Mouse (Mus musculus) left cerebral cortex, postnatal 25 days (tissue): ENCODE results near the gene Rnf43. TPM values are rescaled to one million over a fixed set of nuclear protein-coding genes. Genes with fewer than 3 reads are reported as not detected.

Experiments
- DNase-seq, 2 experiments: peaks; one replicate each; pipeline ENCODE4 v3.0.0; 2022; ENCODE audit warnings: low spot score in 2 of 2, mixed read lengths in 1 of 2
- intact Hi-C: fragments of 180-260 bp; cut with DNase I; formaldehyde crosslinking; loops from one replicate; pipeline ENCODE4 v1.15.1; 2025
- total RNA-seq, 2 experiments: library from RNA; stranded (reverse); gene quantifications; 2 replicates each; pipeline ENCODE4 v1.2.3; 2021

The Rnf43 gene
- total RNA-seq, 2 experiments from 2014 or later, result 1.9 to 2.7 TPM

DNA sequence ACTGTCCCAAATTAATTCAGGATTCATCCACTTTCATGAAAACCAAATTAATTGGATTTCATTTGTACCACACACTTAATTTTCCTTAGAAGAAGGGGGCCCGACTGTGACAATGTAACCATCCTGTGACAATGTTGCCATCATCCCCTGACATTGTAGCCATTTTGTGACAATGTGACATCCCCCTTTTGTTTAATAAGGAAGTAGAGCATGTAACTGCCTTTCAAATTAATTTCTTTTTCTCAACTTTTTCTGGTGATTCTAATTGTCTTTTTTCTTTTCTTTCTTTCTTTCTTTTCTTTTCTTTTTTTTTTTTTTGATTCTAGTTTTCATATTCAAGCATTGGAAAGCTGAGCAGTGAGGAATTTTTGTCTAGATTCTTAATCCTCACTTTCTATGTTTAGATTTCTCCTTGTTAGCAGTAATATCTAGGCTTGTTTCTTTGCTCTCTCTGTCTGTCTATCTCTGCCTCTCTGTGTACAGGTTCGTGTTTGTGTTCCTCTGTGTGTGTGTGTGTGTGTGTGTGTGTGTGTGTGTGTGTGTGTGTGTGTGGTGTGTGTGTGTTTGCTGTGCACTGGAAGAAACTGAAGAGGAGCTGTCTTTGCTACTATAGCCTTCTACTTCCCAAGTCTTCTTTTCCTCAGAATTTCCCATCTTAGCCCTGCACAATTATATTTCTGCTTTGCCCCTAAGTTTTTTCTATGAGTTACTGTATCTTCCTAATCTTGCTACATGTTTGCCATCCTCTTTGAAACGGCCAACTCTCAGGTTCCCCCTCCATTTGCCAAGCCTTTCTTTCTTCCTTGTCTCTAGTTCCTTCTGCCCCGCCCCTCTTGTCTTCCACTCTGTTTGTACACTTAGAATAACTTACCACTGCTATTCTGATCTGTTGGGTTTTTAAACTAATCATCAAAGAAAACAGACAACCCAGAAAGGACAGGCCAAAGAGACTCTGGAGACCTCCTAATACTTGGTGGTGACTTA lies 4.9 kb downstream of the Rnf43 start:
- DNase-seq, result no peak
- intact Hi-C loops, result loop anchor here (10.0 kb wide), 1 partner anchor 287 kb away; no protein-coding TSS in a partner anchor

DNA sequence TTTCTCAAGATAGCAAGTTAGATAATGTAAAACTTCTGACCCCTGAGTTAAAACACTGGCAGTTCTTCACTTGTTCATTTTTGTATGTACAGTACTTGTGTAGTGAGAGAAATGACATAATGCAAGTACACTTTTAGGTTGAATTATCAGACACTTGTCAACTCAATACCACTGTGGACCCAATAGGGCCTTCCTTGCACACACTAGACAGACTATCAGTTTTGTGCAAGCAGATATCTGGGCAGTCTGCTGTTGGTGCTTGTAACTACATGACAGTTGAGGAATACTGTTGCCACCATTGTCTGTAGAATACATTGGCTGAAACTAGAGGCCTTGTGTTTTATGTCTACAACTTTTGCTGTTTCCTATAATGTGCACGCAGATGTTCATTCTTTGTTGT lies 10.8 kb downstream of the Rnf43 start:
- intact Hi-C loops, result no loop called here
- no peak for DNase-seq

- no peak for DNase-seq
- intact Hi-C loops, result no loop called here
These were observed 13.1 kb downstream of the Rnf43 start for GRCm38 (mm10) chr11:87675606-87676005.

DNA sequence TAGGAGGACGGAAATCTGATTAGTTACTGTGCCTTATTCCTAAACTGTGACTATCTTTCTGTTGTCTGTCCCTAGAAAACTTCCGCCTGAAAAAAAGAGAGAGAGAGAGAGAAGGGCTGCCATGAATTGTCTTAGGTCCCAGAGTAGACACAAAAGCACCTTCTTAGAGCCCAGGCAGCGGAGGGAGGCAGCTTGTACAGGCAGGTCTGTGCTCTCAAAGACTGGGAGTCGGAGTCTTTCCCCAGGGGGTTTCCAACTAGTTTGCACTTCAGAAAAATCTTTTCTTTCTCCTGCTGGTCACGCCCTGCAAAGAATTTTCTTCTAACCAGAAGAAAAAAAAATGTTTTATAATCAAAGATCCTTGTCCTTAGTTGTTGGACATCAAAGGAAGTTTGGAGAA lies 15.2 kb downstream of the Rnf43 start:
- intact Hi-C loops, result no loop called here
- DNase-seq, result no peak

- DNase-seq, result no peak
- intact Hi-C loops, result no loop called here
These were observed 16.0 kb downstream of the Rnf43 start for GRCm38 (mm10) chr11:87678545-87678944.

GRCm38 (mm10) chr11:87678976-87679375 lies 16.5 kb downstream of the Rnf43 start:
- DNase-seq, result no peak
- intact Hi-C loops, result no loop called here

- no peak for DNase-seq
- intact Hi-C loops, result no loop called here
These were observed 18.3 kb downstream of the Rnf43 start for GRCm38 (mm10) chr11:87680786-87681185.

DNA sequence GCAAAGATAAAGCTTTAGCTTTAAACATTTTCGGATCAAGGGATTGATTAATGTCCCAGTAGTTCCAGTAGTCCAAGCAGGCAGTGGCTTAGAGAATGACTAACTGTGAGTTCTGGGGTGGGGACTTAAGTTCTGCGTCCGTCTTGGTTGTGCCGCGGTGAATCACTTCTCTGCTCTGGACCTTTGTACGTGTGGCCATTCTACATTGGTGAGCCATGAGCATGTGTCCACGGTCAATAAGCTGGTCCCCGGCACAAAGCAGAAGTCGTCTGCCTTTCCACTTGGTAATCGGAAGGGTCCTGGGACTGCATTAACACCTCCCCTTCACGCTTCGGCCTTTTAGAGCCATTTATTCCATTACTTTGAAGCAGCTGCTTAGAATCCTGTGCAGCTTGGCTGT lies 19.6 kb downstream of the Rnf43 start:
- intact Hi-C loops, result no loop called here

GRCm38 (mm10) chr11:87682838-87683571 lies 20.5 kb downstream of the Rnf43 start:
- intact Hi-C loops, result no loop called here
- no peak for DNase-seq

More for the DNA sequence above, 19.6 kb downstream of the Rnf43 start:
- no peak for DNase-seq

DNA sequence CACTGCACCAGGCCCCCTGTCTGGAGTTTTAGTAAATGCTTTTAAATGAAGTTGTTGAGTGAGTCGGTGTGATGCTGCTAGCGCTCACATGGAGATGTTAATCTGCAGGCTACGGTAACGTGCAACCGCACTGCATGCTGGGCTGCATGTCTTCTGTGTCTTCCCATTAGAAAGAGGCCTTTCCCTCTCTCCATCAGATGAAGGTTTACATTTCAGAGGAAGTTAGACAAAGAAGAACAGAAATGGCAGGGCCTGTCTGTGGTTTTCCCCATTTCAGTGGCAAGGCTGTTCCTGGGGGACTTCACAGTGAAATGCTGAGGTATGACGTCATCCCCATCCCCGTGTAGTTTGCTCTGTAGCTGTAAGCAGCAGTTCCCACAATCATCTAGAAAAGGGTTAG lies 23.9 kb downstream of the Rnf43 start:
- intact Hi-C loops, result no loop called here
- no peak for DNase-seq

- peak in 1 of 2 experiments; percentile 18 for DNase-seq
- intact Hi-C loops, result no loop called here
These were observed 25.0 kb downstream of the Rnf43 start for GRCm38 (mm10) chr11:87687246-87688225.

DNA sequence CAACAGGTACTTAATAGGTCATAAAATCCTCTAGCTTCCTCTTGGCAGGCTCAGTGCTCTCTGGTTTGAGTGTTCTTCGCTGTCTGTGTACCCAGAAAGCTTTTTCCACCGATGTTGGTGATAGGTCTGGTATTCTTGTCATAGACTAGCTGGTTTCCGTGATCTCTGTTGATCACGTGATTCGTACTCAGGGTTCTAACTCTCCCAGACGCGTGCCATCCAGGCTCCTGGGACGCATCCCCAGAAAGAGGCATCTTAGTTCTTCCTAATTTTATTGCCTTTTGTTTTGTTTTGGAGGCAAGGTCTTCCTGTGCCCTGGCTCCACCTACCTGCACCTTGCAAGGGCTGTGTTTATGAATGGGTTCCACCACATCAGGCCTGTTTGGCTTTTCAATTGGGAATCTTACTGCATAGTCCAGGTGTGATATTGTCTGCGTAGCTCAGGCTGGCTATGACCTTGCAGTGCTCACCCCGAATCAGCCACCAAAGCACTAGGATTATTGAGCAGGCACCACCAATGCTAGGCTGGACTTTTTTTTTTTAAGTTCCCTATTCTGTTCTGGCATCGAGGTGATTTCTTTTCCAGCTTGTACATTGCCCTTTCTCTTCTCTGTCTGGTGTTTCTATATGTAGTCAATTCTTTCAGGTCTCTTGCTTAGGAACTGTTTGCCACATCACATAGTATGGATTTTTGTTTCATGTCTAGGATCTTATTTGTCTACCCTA lies 26.1 kb downstream of the Rnf43 start:
- intact Hi-C loops, result no loop called here
- DNase-seq, result no peak

DNA sequence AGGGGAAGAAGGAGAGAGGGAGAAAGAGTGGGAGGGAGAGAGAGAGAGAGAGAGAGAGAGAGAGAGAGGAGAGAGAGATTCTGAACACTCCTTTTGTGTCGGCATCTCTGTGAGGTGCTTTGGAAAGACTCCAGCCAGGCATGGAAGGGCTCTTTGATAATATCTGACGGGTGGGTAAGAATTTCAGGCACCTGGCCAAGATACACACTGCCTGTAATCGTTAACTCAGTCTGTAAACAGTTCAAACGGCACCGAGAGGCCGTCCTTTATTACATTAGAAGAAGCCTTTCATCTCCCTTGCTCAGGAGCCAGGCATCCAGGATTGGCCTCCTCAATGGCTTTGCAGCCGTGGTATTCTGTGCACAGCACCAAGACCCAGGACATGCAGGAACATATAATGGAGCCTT lies 26.9 kb downstream of the Rnf43 start:
- intact Hi-C loops, result no loop called here
- DNase-seq, result peak; percentile 17 to 34

- no peak for DNase-seq
- intact Hi-C loops, result no loop called here
These were observed 27.7 kb downstream of the Rnf43 start for GRCm38 (mm10) chr11:87690054-87690740.

DNA sequence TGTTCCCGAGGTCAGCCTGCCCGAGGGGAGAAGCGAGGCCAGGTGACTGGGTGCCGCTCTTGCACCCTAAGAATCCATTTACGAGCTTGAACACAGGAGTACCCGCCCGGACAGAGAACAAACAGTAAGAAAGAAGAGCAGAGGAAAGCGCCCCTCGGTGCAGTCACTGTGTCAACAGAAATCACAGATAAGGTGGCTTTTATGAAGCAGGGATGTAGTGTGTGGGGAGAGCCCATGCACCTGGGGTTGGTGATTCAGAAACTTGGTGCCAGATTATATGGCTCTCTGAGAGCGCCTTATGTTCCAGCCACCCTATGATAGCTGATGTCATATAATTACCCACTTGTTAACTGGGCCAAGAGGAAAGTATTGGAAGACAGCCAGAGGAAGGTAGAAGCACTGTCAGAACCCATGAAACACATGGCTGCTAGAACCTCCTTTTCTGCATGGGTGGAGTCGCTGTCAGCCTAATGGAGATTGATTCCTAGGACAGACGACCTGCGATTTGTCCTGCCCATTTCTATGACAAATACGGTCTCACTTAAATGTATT lies 34.7 kb downstream of the Rnf43 start:
- no peak for DNase-seq
- intact Hi-C loops, result no loop called here

DNA sequence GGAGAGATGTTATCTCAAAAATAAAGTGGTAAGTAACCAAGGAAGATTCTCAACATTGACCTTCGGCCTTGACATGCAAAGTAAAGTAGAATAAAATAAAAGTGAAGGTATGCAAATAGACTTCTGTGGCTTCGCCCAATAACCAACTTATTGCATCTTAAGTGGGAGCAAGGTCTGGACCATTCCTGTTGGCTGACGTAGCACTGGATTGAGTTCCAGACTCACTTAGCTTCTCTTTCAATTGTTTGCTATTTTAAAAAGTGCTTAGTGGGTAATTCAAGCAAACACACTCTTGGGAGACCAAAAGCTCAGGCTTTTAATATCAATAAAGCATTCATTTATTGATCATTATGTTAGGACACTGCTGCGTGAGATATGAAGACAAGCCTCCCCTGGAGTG lies 35.6 kb downstream of the Rnf43 start:
- DNase-seq, result no peak

DNA sequence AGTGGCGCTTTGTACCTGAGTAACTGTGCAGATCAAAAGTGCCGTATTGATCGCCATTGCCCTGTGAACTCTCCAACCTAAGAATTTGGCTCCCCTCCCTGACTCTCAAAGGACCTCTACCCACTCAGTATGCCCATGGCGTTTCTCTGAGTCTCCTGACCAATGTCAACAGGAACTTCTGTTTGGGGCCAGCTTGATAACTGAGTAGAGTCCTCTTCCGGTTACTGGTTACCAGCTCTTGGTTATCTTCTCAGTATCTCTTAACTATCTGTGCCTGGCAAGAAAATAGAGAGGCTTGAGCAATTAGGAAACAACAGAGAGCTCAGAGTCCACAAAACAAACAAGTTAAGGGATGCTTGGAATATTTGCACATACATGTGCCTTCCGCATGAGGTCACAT lies 38.6 kb downstream of the Rnf43 start:
- intact Hi-C loops, result no loop called here
- no peak for DNase-seq

More for the DNA sequence above, 35.6 kb downstream of the Rnf43 start:
- intact Hi-C loops, result no loop called here
